Comparison of ENCODE assay signal across 15 mouse cellular contexts in genomic region chr11:36690826-36691225, GRCm38 (mm10).
A peak's percentile ranks its signal among the peaks of the same experiment; 100 is the strongest.
DNase-seq lines count a peak whose midpoint lies in the region.
"Had no signal": no experiment of that assay in that cellular context is flagged by ENCODE, and none has a peak within 500 bp of the region (broad histone marks: within the 10 kb centered on the region; RNA-seq: fewer than 3 reads in every experiment).

No protein-coding gene starts in this region.

- intact Hi-C loops in heart, postnatal 25 days (cut with DNase I): no loop called here

- peak; percentile 75 for DNase-seq in heart, adult 11 months
- DNase-seq in heart, postnatal 25 days (ENCODE audit: low spot score): no peak
- DNase-seq in layer of hippocampus, adult 9-11 months: peak; percentile 55
- DNase-seq in layer of hippocampus, postnatal 36 days: no peak
- peak; percentile 80 for DNase-seq in brain, adult 2 months (ENCODE audit: low read depth, low spot score)
- no peak for DNase-seq in cerebellum, adult 8-10 months
- DNase-seq: adrenal gland, adult 2 months; adrenal gland, postnatal 14 days; B cell, adult 2 months; cerebellum, adult 11-12 months; cerebellum, adult 9-10 months; cerebellum, postnatal 14 days; gastrocnemius, postnatal 25 days; heart, adult 2 months; heart, postnatal 14 days had no signal

Comparison
In these comparisons a context has a peak if more than half of its experiments do, and no peak if none do; other contexts are left out.
1. DNase-seq: peak in heart, adult 11 months (single experiment), layer of hippocampus, adult 9-11 months (single experiment) and brain, adult 2 months (single experiment); none in heart, postnatal 25 days (single experiment), layer of hippocampus, postnatal 36 days (0 of 2) and cerebellum, adult 8-10 months (single experiment).